Mouse (Mus musculus) olfactory bulb, adult 2 months (tissue): Measurements from ENCODE around the gene Clptm1.
"Not testable (repeated sequence)": the region's sequence is repeated elsewhere in the genome, so short reads cannot be mapped to it uniquely, and the experiment has no call there.

ENCODE experiments used
- CTCF ChIP-seq: fragments of 200-500 bp; IDR thresholded peaks from 2 replicates; pipeline ENCODE4 v1.5.1; 2012; ENCODE audit warnings: low read depth, mild to moderate bottlenecking, low read length, moderate library complexity; ENCODE audit not compliant: insufficient read depth
- POLR2A ChIP-seq: fragments of 200-500 bp; IDR thresholded peaks from 2 replicates; pipeline ENCODE4 v1.6.1; 2012; ENCODE audit warnings: mild to moderate bottlenecking, low read depth, low read length, moderate library complexity; ENCODE audit not compliant: insufficient read depth

- not testable (repeated sequence) for TF ChIP-seq POLR2A, CTCF
Measured at GRCm38 (mm10) chr7:19604606-19605214, 60.1 kb downstream of the Clptm1 start.
